Mouse (Mus musculus): ENCODE results near the gene Sbno2.
"Not testable (repeated sequence)": the region's sequence is repeated elsewhere in the genome, so short reads cannot be mapped to it uniquely, and the experiment has no call there.

GRCm38 (mm10) chr10:80041409-80042060 lies 63.8 kb downstream of the Sbno2 start:
- not testable (repeated sequence) for TF ChIP-seq CTCF (IDR thresholded peaks at IDR 0.05; ENCODE audit: low read depth, low read length); EP300 (IDR thresholded peaks at IDR 0.05; ENCODE audit: insufficient read depth, low read depth, low read length)
